Mouse (Mus musculus): ENCODE measurements at regions not wholly inside any gene's neighbourhood (a gene's known extent, or its start where the extent isn't known, plus 50 kb on each side); places are given as distances from the start of the nearest gene placed in this dataset.

- no peaks in the 10 kb centered on the region; the same call in 1 of the 2 replicates for H3K27me3 ChIP-seq
- no peaks in the 10 kb centered on the region for H3K9me3 ChIP-seq (replicated peaks)
- H3K36me3 ChIP-seq = no peaks in the 10 kb centered on the region
- 84% methylated on average over 5 of the region's 5 CpGs for WGBS
- no peak overlapping the region for H3K4me3 ChIP-seq
- no peak overlapping the region for H3K4me2 ChIP-seq (replicated peaks)
- H3K4me1 ChIP-seq = no peaks in the 10 kb centered on the region
- H3K27ac ChIP-seq = no peak overlapping the region
- H3K9ac ChIP-seq = no peak overlapping the region
- no peak for ATAC-seq (ENCODE audit: low FRiP score)
These were observed 79.2 kb upstream of the Tbx3 start for GRCm38 (mm10) chr5:119591271-119591670.

DNA sequence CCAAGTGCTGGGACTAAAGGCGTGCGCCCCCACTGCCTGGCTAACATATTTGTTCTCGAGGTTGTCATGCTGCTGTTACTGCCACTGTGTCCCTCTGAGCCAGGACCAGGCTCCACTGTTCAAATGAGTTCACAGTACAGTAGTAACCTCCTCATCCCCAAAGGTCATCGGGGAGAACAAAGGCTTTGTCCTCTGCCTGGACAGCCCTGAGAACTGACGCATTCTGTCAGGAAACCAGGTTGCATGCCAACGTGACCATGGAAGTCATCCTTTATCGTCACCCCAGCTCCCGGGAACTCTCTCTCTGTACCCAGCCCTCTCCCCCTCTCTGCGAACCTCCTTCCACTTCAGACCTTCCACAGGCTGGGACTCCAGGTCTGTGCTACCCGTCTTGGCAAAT is 77.6 kb upstream of the Tbx3 start:
- 85% methylated on average over 10 of the region's 10 CpGs for WGBS
- H3K4me2 ChIP-seq (replicated peaks) = no peak overlapping the region
- no peaks in the 10 kb centered on the region for H3K36me3 ChIP-seq
- H3K27ac ChIP-seq = no peak overlapping the region
- H3K4me3 ChIP-seq = no peak overlapping the region
- H3K4me1 ChIP-seq = no peaks in the 10 kb centered on the region
- H3K9ac ChIP-seq = no peak overlapping the region
- ATAC-seq (ENCODE audit: low FRiP score) = no peak
- no peaks in the 10 kb centered on the region; the same call in 1 of the 2 replicates for H3K27me3 ChIP-seq
- H3K9me3 ChIP-seq (replicated peaks) = no peaks in the 10 kb centered on the region

DNA sequence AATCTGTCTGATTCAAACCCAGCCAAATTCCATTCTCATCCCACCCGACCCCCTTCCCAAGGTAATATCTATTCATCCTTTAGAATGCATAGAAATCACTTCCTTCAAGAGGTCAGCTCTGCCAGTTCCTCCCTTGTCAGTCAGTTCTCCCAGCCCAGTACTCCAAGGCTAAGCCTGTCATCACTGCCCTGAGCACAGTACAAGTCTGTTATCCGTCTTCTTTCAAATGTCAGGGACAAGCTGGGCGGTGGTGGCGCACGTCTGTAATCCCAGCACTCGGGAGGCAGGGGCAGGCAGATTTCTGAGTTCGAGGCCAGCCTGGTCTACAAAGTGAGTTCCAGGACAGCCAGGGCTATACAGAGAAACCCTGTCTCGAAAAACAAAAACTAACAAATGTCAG is 75.9 kb upstream of the Tbx3 start:
- no peak overlapping the region for H3K4me2 ChIP-seq (replicated peaks)
- no peak overlapping the region for H3K9ac ChIP-seq
- H3K4me1 ChIP-seq = no peaks in the 10 kb centered on the region
- no peaks in the 10 kb centered on the region for H3K9me3 ChIP-seq (replicated peaks)
- H3K27ac ChIP-seq = no peak overlapping the region
- ATAC-seq (ENCODE audit: low FRiP score) = no peak
- no peaks in the 10 kb centered on the region for H3K27me3 ChIP-seq
- H3K36me3 ChIP-seq = no peaks in the 10 kb centered on the region
- H3K4me3 ChIP-seq = no peak overlapping the region
- 90% methylated on average over 8 of the region's 8 CpGs for WGBS

- Histone ChIP-seq H3K27me3 (no peaks in the 10 kb centered on the region), H3K9ac (no peak overlapping the region), H3K27ac (no peak overlapping the region), H3K36me3 (no peaks in the 10 kb centered on the region), H3K4me3 (no peak overlapping the region), H3K9me3 (replicated peaks) (no peaks in the 10 kb centered on the region), H3K4me1 (no peaks in the 10 kb centered on the region), H3K4me2 (replicated peaks) (no peak overlapping the region)
- ATAC-seq (ENCODE audit: low FRiP score) = no peak
- WGBS = 91% methylated on average over 19 of the region's 19 CpGs
These were observed 74.0 kb upstream of the Tbx3 start for GRCm38 (mm10) chr5:119596295-119596993.

DNA sequence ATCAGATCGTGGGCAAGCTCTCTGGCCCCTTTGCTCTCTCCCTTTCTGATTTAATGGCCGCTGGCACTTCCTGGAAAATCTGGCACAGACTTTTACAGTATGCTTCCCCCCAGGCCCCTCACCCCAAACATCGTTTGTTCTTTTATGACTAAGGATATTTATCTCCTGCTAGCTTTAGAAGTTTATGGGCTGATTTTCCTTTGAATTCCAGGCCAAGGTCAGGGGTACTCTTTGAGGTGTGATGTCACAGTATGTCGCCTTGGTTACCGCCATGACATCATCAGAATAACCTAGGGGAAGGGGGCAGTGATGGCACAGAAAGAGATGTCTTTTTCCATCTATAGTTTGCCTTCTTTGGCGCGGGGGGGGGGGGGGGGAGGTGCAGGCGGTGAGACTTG is 73.5 kb upstream of the Tbx3 start:
- no peaks in the 10 kb centered on the region for H3K36me3 ChIP-seq
- no peak overlapping the region for H3K27ac ChIP-seq
- 88% methylated on average over 8 of the region's 8 CpGs for WGBS
- H3K9ac ChIP-seq = no peak overlapping the region
- H3K4me2 ChIP-seq (replicated peaks) = no peak overlapping the region
- H3K27me3 ChIP-seq = no peaks in the 10 kb centered on the region
- H3K4me3 ChIP-seq = no peak overlapping the region
- no peaks in the 10 kb centered on the region for H3K9me3 ChIP-seq (replicated peaks)
- no peak for ATAC-seq (ENCODE audit: low FRiP score)
- H3K4me1 ChIP-seq = no peaks in the 10 kb centered on the region

DNA sequence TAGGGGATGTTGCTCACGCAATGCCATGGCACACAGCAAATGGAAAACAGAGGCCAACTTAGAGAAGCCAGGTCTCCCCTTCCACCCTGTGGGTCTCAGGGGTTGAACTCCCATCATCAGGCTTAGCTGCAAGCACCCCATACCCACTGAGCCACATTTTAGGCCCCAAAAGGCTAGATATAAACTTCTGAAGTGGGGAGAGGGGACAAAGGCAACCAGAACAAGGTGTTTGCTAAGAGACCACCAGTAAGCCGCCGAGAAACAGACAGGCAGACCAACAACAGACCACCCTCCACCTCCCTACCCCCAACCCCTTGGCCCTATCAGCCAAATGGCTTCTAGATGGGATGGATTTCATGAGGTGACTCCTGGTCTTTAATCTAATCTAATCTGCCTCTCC is 72.9 kb upstream of the Tbx3 start:
- H3K4me2 ChIP-seq (replicated peaks) = no peak overlapping the region
- no peaks in the 10 kb centered on the region for H3K4me1 ChIP-seq
- ATAC-seq (ENCODE audit: low FRiP score) = no peak
- no peaks in the 10 kb centered on the region for H3K27me3 ChIP-seq
- H3K9me3 ChIP-seq (replicated peaks) = no peaks in the 10 kb centered on the region
- H3K27ac ChIP-seq = no peak overlapping the region
- no peak overlapping the region for H3K9ac ChIP-seq
- H3K4me3 ChIP-seq = no peak overlapping the region
- no peaks in the 10 kb centered on the region for H3K36me3 ChIP-seq
- 91% methylated on average over 3 of the region's 3 CpGs for WGBS

DNA sequence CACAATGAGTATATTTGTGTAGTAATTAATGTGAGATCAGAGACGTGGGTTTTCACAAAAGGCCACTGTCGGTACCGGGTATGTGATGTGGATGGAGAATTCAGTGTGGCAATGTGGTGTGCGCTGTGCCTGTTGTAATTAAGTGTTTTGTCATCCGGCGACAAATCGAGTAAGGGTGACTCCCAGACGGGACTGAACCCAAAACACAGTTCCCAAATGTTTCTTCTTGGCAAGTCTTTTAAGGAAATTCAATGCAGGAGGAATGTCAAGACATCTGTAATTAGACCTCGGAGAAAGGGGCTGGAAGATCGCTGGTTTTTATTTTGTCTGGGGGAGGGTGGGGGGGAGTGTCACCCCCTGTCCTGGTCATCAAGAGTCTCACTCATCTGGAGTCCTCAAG is 72.3 kb upstream of the Tbx3 start:
- no peak overlapping the region for H3K4me3 ChIP-seq
- H3K4me1 ChIP-seq = no peaks in the 10 kb centered on the region
- 78% methylated on average over 10 of the region's 10 CpGs for WGBS
- no peak overlapping the region for H3K4me2 ChIP-seq (replicated peaks)
- H3K36me3 ChIP-seq = no peaks in the 10 kb centered on the region
- no peaks in the 10 kb centered on the region for H3K27me3 ChIP-seq
- no peaks in the 10 kb centered on the region for H3K9me3 ChIP-seq (replicated peaks)
- no peak overlapping the region for H3K27ac ChIP-seq
- no peak for ATAC-seq (ENCODE audit: low FRiP score)
- no peak overlapping the region for H3K9ac ChIP-seq

DNA sequence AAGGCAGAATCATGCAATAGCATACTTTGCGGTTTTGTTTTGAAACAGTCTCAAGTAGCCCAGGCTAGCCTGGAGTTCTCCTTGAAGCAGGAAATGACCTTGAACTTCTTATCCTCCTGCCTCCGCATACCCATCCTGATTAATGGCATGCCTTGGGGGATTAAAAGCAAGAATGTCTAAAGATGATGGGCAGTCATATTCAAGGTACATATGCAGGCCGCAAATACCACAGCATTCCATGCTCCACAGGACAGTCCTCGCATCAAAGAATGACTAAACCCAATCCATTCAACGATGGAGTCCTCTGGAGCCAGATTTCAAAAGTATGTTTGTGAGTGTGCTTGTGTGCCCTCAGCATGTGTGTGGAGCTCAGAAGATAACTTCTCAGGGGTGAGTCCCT is 69.1 kb upstream of the Tbx3 start:
- Histone ChIP-seq H3K9ac (no peak overlapping the region), H3K4me1 (peaks cover 9% of the 10 kb centered on the region), H3K36me3 (no peaks in the 10 kb centered on the region), H3K27me3 (no peaks in the 10 kb centered on the region), H3K9me3 (replicated peaks) (no peaks in the 10 kb centered on the region), H3K4me2 (replicated peaks) (no peak overlapping the region), H3K4me3 (no peak overlapping the region), H3K27ac (no peak overlapping the region)
- ATAC-seq (ENCODE audit: low FRiP score) = no peak
- 93% methylated on average over 5 of the region's 5 CpGs for WGBS

DNA sequence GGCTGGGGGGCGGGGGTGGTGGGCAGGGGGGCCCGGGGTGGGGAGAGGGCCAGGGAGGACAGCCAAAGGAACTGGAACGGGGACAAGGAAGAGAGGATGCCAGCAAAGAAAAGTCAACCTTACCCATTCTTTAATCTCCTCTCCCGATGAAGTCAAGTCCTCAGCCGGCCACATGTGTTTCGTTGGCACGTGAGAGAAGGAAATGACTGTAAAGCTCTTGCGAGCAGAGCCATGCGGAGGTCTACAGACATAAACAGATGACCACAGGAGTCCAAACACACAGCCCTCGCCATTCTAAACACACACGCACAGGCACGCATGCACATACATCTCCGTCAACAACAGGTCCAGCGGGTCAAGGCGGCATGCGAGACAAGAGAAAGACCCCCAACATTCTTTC is 68.5 kb upstream of the Tbx3 start:
- WGBS = 88% methylated on average over 16 of the region's 16 CpGs
- no peak overlapping the region for H3K4me3 ChIP-seq
- ATAC-seq (ENCODE audit: low FRiP score) = no peak
- H3K9ac ChIP-seq = no peak overlapping the region
- H3K27ac ChIP-seq = no peak overlapping the region
- H3K36me3 ChIP-seq = no peaks in the 10 kb centered on the region
- H3K27me3 ChIP-seq = no peaks in the 10 kb centered on the region
- H3K4me1 ChIP-seq = peaks cover 9% of the 10 kb centered on the region
- no peaks in the 10 kb centered on the region for H3K9me3 ChIP-seq (replicated peaks)
- no peak overlapping the region for H3K4me2 ChIP-seq (replicated peaks)

GRCm38 (mm10) chr5:119605444-119605843 is 65.0 kb upstream of the Tbx3 start:
- peak; percentile 80 for ATAC-seq (ENCODE audit: low FRiP score)

GRCm38 (mm10) chr5:119613413-119613812 is 57.1 kb upstream of the Tbx3 start:
- WGBS = 9% methylated on average over 6 of the region's 6 CpGs
- H3K27me3 ChIP-seq = peaks cover 3% of the 10 kb centered on the region; the same call in 1 of the 2 replicates

More at GRCm38 (mm10) chr5:119605444-119605843, 65.0 kb upstream of the Tbx3 start:
- Histone ChIP-seq H3K4me2 (replicated peaks) (no peak overlapping the region), H3K27me3 (no peaks in the 10 kb centered on the region), H3K9ac (no peak overlapping the region), H3K36me3 (no peaks in the 10 kb centered on the region), H3K9me3 (replicated peaks) (no peaks in the 10 kb centered on the region), H3K4me3 (no peak overlapping the region), H3K27ac (peak overlapping the region; percentile 55), H3K4me1 (peaks cover 13% of the 10 kb centered on the region)
- 25% methylated on average over 7 of the region's 7 CpGs for WGBS

GRCm38 (mm10) chr5:119613981-119614770 is 56.3 kb upstream of the Tbx3 start:
- no peaks in the 10 kb centered on the region for H3K36me3 ChIP-seq
- no peak overlapping the region for H3K4me2 ChIP-seq (replicated peaks)
- H3K4me3 ChIP-seq = no peak overlapping the region
- H3K9ac ChIP-seq = no peak overlapping the region
- no peaks in the 10 kb centered on the region for H3K4me1 ChIP-seq
- 84% methylated on average over 10 of the region's 10 CpGs for WGBS
- no peaks in the 10 kb centered on the region for H3K9me3 ChIP-seq (replicated peaks)
- peaks cover 3% of the 10 kb centered on the region; the same call in 1 of the 2 replicates for H3K27me3 ChIP-seq
- H3K27ac ChIP-seq = no peak overlapping the region
- ATAC-seq (ENCODE audit: low FRiP score) = no peak

More at GRCm38 (mm10) chr5:119613413-119613812, 57.1 kb upstream of the Tbx3 start:
- Histone ChIP-seq H3K4me2 (replicated peaks) (no peak overlapping the region), H3K9ac (no peak overlapping the region), H3K4me3 (no peak overlapping the region), H3K4me1 (peaks cover 5% of the 10 kb centered on the region; the same call in 1 of the 2 replicates), H3K36me3 (no peaks in the 10 kb centered on the region), H3K27ac (no peak overlapping the region), H3K9me3 (replicated peaks) (no peaks in the 10 kb centered on the region)
- ATAC-seq (ENCODE audit: low FRiP score) = peak; percentile 46

- Histone ChIP-seq H3K27me3 (peaks cover 3% of the 10 kb centered on the region; the same call in 1 of the 2 replicates), H3K4me3 (no peak overlapping the region), H3K36me3 (no peaks in the 10 kb centered on the region), H3K4me2 (replicated peaks) (no peak overlapping the region), H3K4me1 (no peaks in the 10 kb centered on the region), H3K9me3 (replicated peaks) (no peaks in the 10 kb centered on the region), H3K27ac (no peak overlapping the region), H3K9ac (no peak overlapping the region)
- WGBS = 52% methylated on average over 5 of the region's 5 CpGs
- ATAC-seq (ENCODE audit: low FRiP score) = no peak
These were observed 54.8 kb upstream of the Tbx3 start for GRCm38 (mm10) chr5:119615681-119616080.
